Mouse (Mus musculus) cortical plate, adult 2 months (tissue): Measurements from ENCODE around the gene Kcnh8. TPM values are rescaled to one million over a fixed set of nuclear protein-coding genes. Genes with fewer than 3 reads are reported as not detected.

Source experiments
- H3K27ac ChIP-seq: fragments of 200-500 bp; 2 replicates; pipeline ENCODE4 v1.5.1; 2012; ENCODE audit warnings: low read length, control low read depth, inconsistent platforms; ENCODE audit not compliant: insufficient read depth
- H3K4me1 ChIP-seq: fragments of 200-500 bp; 2 replicates; pipeline ENCODE4 v1.6.1; 2011; ENCODE audit warnings: low read length; ENCODE audit not compliant: control insufficient read depth, insufficient read depth
- H3K4me3 ChIP-seq: fragments of 200-500 bp; 2 replicates; pipeline ENCODE4 v1.5.1; 2011; ENCODE audit warnings: mild to moderate bottlenecking, low read length, control low read depth; ENCODE audit not compliant: insufficient read depth
- CTCF ChIP-seq: fragments of 200-500 bp; IDR thresholded peaks from 2 replicates; pipeline ENCODE4 v1.5.1; 2011; ENCODE audit warnings: mild to moderate bottlenecking, control low read depth, low read length; ENCODE audit not compliant: insufficient read depth; ENCODE audit errors: extremely low read depth
- POLR2A ChIP-seq: fragments of 200-500 bp; IDR thresholded peaks from 2 replicates; pipeline ENCODE4 v1.6.1; 2011; ENCODE audit warnings: mild to moderate bottlenecking, low read length, control low read depth; ENCODE audit not compliant: insufficient read depth; ENCODE audit errors: extremely low read depth
- polyA plus RNA-seq: library from polyadenylated mRNA; depleted of rRNA; stranded (reverse); fragments of >200 nt; gene quantifications from 2 replicates; pipeline ENCODE4 v1.2.3, GENCODE M21; 2012; rRNA removed

Gene Kcnh8
- 0.26 and 0.31 TPM in 2 replicates for polyA plus RNA-seq

DNA sequence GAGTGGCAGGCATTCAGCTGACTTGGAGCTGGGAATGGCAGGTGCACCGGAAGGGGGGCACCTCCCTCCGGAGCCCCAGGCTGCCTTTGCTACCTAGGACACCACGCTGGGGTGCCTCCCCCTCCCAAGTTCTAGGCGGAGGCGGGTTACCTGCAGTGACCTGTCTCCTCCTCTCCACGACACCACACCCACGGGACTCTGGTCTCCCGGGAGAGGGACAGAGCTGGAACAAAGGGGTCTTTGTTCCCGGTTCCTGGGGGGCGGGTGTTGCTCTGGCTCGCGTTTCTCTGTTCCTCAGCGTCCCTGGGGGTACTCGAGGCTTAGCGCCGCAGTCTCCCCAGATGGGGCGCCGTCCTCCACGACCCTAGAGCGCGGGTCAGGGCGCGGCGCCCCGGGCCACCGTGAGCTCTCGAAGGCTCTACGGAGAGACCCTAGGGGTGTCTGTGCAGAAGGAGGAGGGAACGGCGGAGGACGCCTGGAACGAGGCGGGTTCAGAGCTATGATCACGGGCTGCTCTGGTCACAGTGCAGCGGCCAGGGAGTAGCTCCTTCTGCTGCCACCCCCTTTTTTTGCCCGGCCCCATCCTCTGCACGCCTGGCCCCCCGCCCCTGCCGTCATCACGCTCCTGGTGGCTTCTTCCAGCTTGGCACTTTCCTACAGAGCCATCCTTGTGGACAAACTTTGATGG, at the start of gene Kcnh8:
Gene Kcnh8, plus strand, starts transcription at position 617 of the 688 bp plus-strand sequence.
- Histone ChIP-seq H3K4me1 (no peaks in the 10 kb centered on the region), H3K4me3 (peak within 1 kb of the TSS; percentile 49), H3K27ac (no peak within 1 kb of the TSS)
- TF ChIP-seq POLR2A, result no peak

DNA sequence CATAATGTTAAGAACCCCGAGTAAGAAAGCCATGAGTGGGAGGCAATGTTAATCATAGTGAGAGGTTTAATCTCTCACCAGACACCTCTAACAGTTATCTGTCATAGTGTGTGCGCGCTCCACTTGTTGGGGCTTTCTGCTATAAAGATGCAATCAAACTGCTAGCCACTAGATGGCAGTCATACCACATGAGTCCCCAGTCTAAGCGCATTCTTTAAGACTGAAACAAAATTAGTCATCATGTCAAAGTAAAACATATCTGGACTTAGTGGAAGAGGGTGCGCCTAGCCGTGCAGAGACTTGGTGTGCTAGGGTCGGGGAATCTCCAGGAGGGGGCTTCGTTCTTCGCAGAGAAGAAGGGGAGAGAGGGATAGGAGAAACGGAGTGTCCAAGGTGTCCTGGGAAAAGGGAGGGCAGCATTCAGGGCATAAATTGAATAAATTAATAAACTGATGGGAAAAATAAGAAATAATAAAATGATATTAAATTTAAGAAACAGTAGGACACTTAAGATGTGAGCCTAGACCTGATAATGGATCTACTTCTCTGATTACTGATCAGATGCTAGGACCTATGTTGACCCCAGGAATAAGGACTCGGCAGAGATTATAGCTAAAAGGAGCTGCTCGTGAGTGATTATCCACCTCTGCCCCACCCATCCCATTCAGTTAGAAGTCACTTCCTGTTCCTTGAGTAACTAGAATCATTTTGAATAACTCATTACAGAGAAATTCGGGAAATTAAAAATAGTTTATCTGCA, 42.4 kb upstream of the Kcnh8 start:
- Histone ChIP-seq H3K4me3 (no peak overlapping the region), H3K27ac (no peak overlapping the region)

DNA sequence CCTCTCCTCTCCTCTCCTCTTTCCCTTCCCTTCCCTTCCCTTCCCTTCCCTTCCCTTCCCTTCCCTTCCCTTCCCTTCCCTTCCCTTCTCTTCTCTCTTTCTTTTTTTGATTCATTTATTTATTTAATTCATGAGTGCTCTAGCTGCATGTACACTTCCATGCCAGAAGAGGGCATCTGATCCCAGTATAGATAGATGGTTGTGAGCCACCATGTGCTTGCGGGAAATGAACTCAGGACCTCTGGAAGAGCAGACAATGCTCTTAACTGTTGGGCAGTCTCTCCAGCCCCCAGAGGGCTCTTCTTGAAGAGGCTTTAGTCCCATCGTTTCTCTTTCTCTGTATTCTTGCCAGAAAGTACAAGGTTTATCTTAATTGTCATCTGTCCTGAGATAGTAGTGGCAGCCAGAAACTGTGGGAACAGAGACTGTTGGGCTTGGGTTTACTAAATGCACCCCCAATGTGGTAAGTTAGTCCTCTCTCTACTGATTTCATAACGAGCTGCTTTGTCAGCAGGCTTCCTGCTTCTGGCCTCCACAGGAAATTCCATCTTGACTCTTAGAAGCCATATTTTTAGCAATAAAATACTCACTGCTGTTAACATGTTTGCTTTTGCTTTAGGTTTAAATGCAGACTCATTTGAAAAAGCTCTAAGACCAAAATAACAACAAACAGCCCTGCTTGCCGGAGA, 36.9 kb upstream of the Kcnh8 start:
- no peaks in the 10 kb centered on the region for H3K4me1 ChIP-seq
- H3K27ac ChIP-seq, result no peak overlapping the region
- no peak overlapping the region for H3K4me3 ChIP-seq
- TF ChIP-seq POLR2A (no peak), CTCF (peak; percentile 28; the same call in 1 of the 2 replicates)

More for the DNA sequence above, 42.4 kb upstream of the Kcnh8 start:
- no peaks in the 10 kb centered on the region for H3K4me1 ChIP-seq
- no peak for TF ChIP-seq POLR2A
- TF ChIP-seq CTCF, result peak; percentile 86

DNA sequence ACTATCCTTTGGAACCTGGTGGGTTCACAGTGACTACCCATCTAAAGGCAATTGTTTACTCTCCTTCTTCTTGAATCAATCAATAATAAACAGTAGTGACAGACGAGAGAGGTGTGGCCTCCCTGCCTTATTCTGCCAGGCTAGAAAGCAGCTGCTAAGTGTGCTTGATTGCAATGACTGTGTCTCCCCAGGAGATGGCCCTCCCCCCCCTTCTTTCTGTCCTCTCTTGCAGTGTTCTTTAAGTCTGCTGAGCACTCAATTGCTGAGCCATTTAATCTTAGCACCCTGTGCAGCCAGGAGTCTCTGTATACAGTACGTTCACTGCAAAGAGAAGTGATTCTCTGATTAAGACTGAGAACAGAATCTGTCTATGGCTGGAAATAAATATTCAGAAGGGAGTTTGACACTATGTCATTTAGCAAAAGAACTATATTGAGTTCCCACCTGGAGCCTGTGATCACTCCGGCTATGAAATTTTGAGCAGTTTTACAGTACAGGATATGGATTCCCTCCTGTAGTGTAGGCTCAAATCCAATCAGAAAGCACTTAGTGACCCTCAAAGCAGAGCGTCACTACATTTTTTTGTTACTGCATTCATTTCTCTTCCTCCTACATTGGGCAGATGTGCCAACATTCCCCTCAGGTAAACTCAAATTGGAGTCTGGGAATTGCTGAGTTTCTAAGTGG, 32.8 kb upstream of the Kcnh8 start:
- Histone ChIP-seq H3K27ac (no peak overlapping the region), H3K4me3 (no peak overlapping the region), H3K4me1 (no peaks in the 10 kb centered on the region)
- TF ChIP-seq CTCF (peak; percentile 67), POLR2A (no peak)

DNA sequence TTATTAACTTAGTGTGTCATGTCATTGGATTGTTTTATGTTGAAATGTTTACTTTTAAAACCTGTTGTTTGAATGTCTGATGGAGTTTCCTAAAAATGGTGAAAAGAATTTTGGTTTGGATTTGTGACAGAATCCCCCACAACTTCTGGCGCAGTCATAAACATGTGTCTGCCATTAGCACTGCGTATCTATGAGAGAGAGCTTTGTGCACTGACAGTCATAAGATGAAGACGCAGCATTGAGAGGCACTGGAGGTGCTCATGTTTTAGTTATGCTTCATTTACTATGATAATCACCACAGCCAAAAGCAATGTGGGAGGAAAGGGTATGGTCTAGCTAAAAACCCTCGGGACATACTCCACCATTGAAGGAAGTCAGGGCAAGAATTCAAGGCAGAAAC, 30.3 kb upstream of the Kcnh8 start:
- Histone ChIP-seq H3K4me1 (no peaks in the 10 kb centered on the region), H3K27ac (no peak overlapping the region), H3K4me3 (no peak overlapping the region)
- TF ChIP-seq POLR2A (no peak), CTCF (no peak)

DNA sequence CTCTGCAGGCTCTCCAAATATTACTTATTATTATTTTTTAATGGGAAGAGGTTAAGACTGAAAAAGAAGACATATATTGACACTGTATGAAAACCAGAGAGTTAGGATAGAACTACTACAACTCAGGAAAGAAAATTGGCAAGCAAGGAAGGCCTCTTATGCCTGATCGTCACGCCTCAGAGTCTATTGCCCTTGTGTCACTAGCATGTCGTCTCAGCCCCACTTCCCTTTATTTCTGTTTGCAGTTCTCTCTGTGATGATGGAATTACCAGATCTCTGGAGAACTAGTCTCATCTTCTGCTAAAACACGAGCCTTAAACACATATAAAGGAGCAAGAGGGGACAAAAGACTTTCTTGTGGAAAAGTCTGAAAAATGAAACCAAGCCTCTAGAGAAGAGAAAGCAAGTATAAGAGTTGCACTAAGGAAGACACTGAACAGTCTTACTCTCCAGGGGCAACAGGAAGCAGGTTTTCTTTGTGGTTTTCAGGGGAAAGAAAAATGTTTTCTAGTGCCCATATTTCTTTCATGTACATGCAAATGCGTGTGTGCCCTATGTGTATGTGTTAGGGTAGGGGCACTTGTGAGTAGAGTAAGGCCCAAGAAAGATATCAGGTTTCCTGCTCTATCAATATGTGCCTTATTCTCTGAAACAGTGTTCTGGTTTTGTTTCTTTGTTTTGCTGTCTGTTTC, 10.9 kb upstream of the Kcnh8 start:
- no peak overlapping the region for H3K4me3 ChIP-seq
- no peak overlapping the region for H3K27ac ChIP-seq
- no peak for TF ChIP-seq CTCF
- TF ChIP-seq POLR2A, result no peak

DNA sequence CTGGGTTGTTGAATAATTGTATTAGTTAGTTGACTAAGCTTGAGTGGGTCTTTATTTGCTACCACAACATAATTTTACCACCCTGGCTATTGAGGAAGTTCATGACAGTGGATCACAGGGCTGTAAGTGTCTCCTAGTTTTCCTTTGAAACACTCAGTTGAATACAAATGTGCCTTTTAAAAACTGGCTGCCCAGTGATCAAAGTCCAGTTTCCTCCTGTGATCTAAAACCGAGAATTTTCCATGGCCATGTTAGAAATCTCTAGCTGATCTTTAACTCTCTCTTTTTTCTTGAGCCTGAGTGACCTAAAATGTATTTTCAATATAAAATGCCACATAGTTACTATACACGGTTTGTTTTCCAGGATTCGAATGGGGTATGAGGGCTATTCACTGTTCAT, 3.4 kb upstream of the Kcnh8 start:
- no peaks in the 10 kb centered on the region for H3K4me1 ChIP-seq
- H3K27ac ChIP-seq, result no peak overlapping the region
- TF ChIP-seq POLR2A (no peak), CTCF (no peak)
- H3K4me3 ChIP-seq, result no peak overlapping the region

More for the DNA sequence above, 10.9 kb upstream of the Kcnh8 start:
- no peaks in the 10 kb centered on the region for H3K4me1 ChIP-seq

DNA sequence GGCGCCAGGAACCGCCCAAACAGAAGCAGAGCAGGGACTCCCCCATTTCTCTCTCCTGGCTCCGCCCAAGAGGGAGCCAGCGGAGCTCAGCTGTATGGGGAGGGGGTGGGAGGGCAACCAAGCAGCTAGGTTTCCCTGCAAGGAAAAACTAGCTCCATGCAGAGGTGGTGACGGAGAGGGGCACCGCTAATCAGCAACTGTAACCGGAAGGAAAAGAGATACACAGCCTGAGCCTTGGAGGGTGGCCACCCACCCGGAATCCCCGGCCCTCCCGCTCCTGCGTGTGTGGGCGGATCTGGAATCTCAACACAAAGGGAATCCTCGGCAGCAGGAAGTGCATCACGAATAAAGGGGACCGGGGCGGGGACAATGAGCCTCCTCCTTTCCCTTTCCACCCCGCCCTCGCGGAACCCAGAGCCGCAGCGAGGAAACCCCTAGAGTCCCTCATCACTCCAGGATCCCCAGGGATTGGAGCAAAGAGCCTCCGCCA, 1.6 kb upstream of the Kcnh8 start:
- H3K27ac ChIP-seq, result no peak overlapping the region
- no peaks in the 10 kb centered on the region for H3K4me1 ChIP-seq
- TF ChIP-seq CTCF (no peak), POLR2A (no peak)
- peak overlapping the region; percentile 49 for H3K4me3 ChIP-seq
